Comparison of ENCODE assay signal across 19 mouse cellular contexts in genomic region chr14:8132789-8133188, GRCm38 (mm10). TPM values are rescaled to one million over a fixed set of nuclear protein-coding genes. Genes with fewer than 3 reads are reported as not detected.
DNase-seq lines count a peak whose midpoint lies in the region; ATAC-seq and TF ChIP-seq lines count a peak whose summit lies in the region.
"Had no signal": no experiment of that assay in that cellular context is flagged by ENCODE, and none has a peak within 500 bp of the region (broad histone marks: within the 10 kb centered on the region; RNA-seq: fewer than 3 reads in every experiment).

No protein-coding gene starts in this region.

- peaks cover 10% of the 10 kb centered on the region for H3K36me3 ChIP-seq in spleen, adult 2 months (ENCODE audit: control insufficient read depth, insufficient read depth, low read length)
- H3K36me3 ChIP-seq in macrophage (ENCODE audit: inconsistent target), result peaks cover 25% of the 10 kb centered on the region; the same call in 1 of the 2 replicates
- H3K36me3 ChIP-seq in midbrain, embryonic 13.5 days, result peaks cover 27% of the 10 kb centered on the region
- H3K36me3 ChIP-seq: forebrain, embryonic 10.5 days had no signal

- no peak for TF ChIP-seq POLR2A in spleen, adult 2 months (IDR thresholded peaks at IDR 0.05; ENCODE audit: low read depth, low read length)

- no peak overlapping the region for H3K4me2 ChIP-seq in midbrain, embryonic 13.5 days (replicated peaks)
- H3K4me2 ChIP-seq: embryonic facial prominence, embryonic 15.5 days; hindbrain, embryonic 14.5 days; midbrain, embryonic 15.5 days had no signal

- H3K4me1 ChIP-seq in spleen, adult 2 months (ENCODE audit: control insufficient read depth, insufficient read depth, insufficient read length), result peaks cover 14% of the 10 kb centered on the region; the same call in 1 of the 2 replicates
- H3K4me1 ChIP-seq in midbrain, embryonic 13.5 days (replicated peaks), result no peaks in the 10 kb centered on the region
- H3K4me1 ChIP-seq: forebrain, embryonic 10.5 days; midbrain, embryonic 15.5 days had no signal

- ATAC-seq in midbrain, embryonic 13.5 days, result no peak
- ATAC-seq in CD4-positive, CD25-positive, alpha-beta regulatory T cell, adult 4 months, result no peak
- ATAC-seq: midbrain, embryonic 15.5 days had no signal

- intact Hi-C loops in heart, postnatal 14 days (cut with DNase I), result no loop called here

- peak; percentile 89 for DNase-seq in heart, adult 11 months
- DNase-seq in heart, postnatal 14 days, result no peak
- peak in 1 of 2 experiments; percentile 12 for DNase-seq in spleen, adult 2 months (ENCODE audit: low read depth in 1 of 2, low spot score in 2 of 2)
- DNase-seq in spleen, postnatal 10 days (ENCODE audit: low spot score in 2 of 2), result no peak
- no peak for DNase-seq in heart, postnatal 4 days
- DNase-seq: adrenal gland, postnatal 25 days; cerebellum, postnatal 10 days; embryo, embryonic 11 days; gastrocnemius, postnatal 14 days; kidney, adult 11 months; kidney, postnatal 25 days; thymus, postnatal 36 days had no signal

- no peaks in the 10 kb centered on the region for H3K9me3 ChIP-seq in midbrain, embryonic 13.5 days
- H3K9me3 ChIP-seq: embryonic facial prominence, embryonic 15.5 days; forebrain, embryonic 10.5 days; midbrain, embryonic 15.5 days had no signal

- no peaks in the 10 kb centered on the region; the same call in 1 of the 2 replicates for H3K79me2 ChIP-seq in macrophage (ENCODE audit: inconsistent target)

- no peak for TF ChIP-seq CTCF in spleen, adult 2 months (IDR thresholded peaks at IDR 0.05; ENCODE audit: extremely low read depth, insufficient read depth, insufficient read length, insufficient replicate concordance)

- WGBS in spleen, adult 2 months, result 43% methylated on average over 8 of the region's 8 CpGs
- 24% methylated on average over 8 of the region's 8 CpGs for WGBS in macrophage (ENCODE audit: missing documents)
- 85% methylated on average over 8 of the region's 8 CpGs for WGBS in midbrain, embryonic 13.5 days

- H3K27me3 ChIP-seq in spleen, adult 2 months (ENCODE audit: control insufficient read depth, insufficient read depth, low read length), result no peaks in the 10 kb centered on the region
- H3K27me3 ChIP-seq in midbrain, embryonic 13.5 days, result no peaks in the 10 kb centered on the region
- H3K27me3 ChIP-seq: embryonic facial prominence, embryonic 15.5 days; midbrain, embryonic 15.5 days had no signal

- H3K27ac ChIP-seq in spleen, adult 2 months (ENCODE audit: insufficient read depth, low read length), result peak overlapping the region; percentile 62
- peak overlapping the region; percentile 80 for H3K27ac ChIP-seq in macrophage
- H3K27ac ChIP-seq in midbrain, embryonic 13.5 days, result no peak overlapping the region
- H3K27ac ChIP-seq: embryonic facial prominence, embryonic 15.5 days; forebrain, embryonic 10.5 days; hindbrain, embryonic 14.5 days; midbrain, embryonic 15.5 days had no signal

- no peak overlapping the region for H3K9ac ChIP-seq in midbrain, embryonic 13.5 days (replicated peaks)
- H3K9ac ChIP-seq: embryonic facial prominence, embryonic 15.5 days; hindbrain, embryonic 14.5 days; midbrain, embryonic 15.5 days had no signal

- H3K4me3 ChIP-seq in spleen, adult 2 months (ENCODE audit: extremely low read depth, insufficient read depth, insufficient read length), result no peak overlapping the region
- H3K4me3 ChIP-seq in macrophage (ENCODE audit: inconsistent target), result no peak overlapping the region
- no peak overlapping the region for H3K4me3 ChIP-seq in midbrain, embryonic 13.5 days (replicated peaks)
- H3K4me3 ChIP-seq: embryonic facial prominence, embryonic 15.5 days; forebrain, embryonic 10.5 days; midbrain, embryonic 15.5 days had no signal

RNA-seq across cellular contexts. Expression of gene Pxk, which starts 34.8 kb away (rescaled TPM):
- total RNA-seq in heart, postnatal 14 days (2021), result 10 to 100 TPM; 20.6 to 24.4 TPM
- 42.5 and 46.2 TPM in 2 replicates for polyA plus RNA-seq in spleen, adult 2 months (2012; rRNA removed)
- total RNA-seq in macrophage (2018; cell fraction: chromatin; rRNA removed), result 10 to 100 TPM; 37.6 to 96.2 (median 71.8) TPM
- total RNA-seq in macrophage (2018; cell fraction: cytosol; rRNA removed), result 10 to 100 TPM; 27.4 to 57.7 (median 40.3) TPM
- 10 to 100 TPM; 28.0 to 76.9 (median 53.0) TPM for total RNA-seq in macrophage (2018; cell fraction: nucleus; rRNA removed)
- 30.9 to 55.5 TPM (median 34.0 TPM) in 3 replicates for polyA plus RNA-seq in macrophage (2018)
- polyA plus RNA-seq in midbrain, embryonic 13.5 days (2015; fragmentation: Nextera tagmentation; extraction: Ambion mirVana), result 49.2 and 50.2 TPM in 2 replicates
- 10 to 100 TPM; 20.9 to 21.0 TPM for total RNA-seq in heart, postnatal 4 days (2021)
- polyA plus RNA-seq in CD4-positive, CD25-positive, alpha-beta regulatory T cell, adult 4 months (2017; shearing (Covaris generic)), result 10 to 100 TPM; 29.4 to 38.5 TPM

RNA-seq across cellular contexts. Expression of gene Pdhb, which starts 40.0 kb away (rescaled TPM):
- 100 to 1,000 TPM; 886 to 904 TPM for total RNA-seq in heart, postnatal 14 days (2021)
- 21.1 and 21.9 TPM in 2 replicates for polyA plus RNA-seq in spleen, adult 2 months (2012; rRNA removed)
- 100 to 1,000 TPM in 9 of 26 experiments, 10 to 100 TPM in 17; 30.8 to 128 (median 78.1) TPM for total RNA-seq in macrophage (2018; cell fraction: chromatin; rRNA removed)
- 10 to 100 TPM; 47.6 to 64.9 (median 58.0) TPM for total RNA-seq in macrophage (2018; cell fraction: cytosol; rRNA removed)
- total RNA-seq in macrophage (2018; cell fraction: nucleus; rRNA removed), result 100 to 1,000 TPM in 2 of 26 experiments, 10 to 100 TPM in 24; 28.5 to 109 (median 53.3) TPM
- 53.3 to 66.2 TPM (median 63.0 TPM) in 3 replicates for polyA plus RNA-seq in macrophage (2018)
- polyA plus RNA-seq in midbrain, embryonic 13.5 days (2015; fragmentation: Nextera tagmentation; extraction: Ambion mirVana), result 254 TPM in 2 replicates
- 100 to 1,000 TPM; 617 to 634 TPM for total RNA-seq in heart, postnatal 4 days (2021)
- 100 to 1,000 TPM; 139 to 163 TPM for polyA plus RNA-seq in CD4-positive, CD25-positive, alpha-beta regulatory T cell, adult 4 months (2017; shearing (Covaris generic))

RNA-seq across cellular contexts. Expression of gene Rpp14, which starts 52.6 kb away (rescaled TPM):
- total RNA-seq in heart, postnatal 14 days (2021), result 10 to 100 TPM; 25.5 to 28.5 TPM
- 3.0 and 4.7 TPM in 2 replicates for polyA plus RNA-seq in spleen, adult 2 months (2012; rRNA removed)
- total RNA-seq in macrophage (2018; cell fraction: chromatin; rRNA removed), result 10 to 100 TPM in 1 of 26 experiments, 1 to 10 TPM in 22, under 1 TPM in 3; 0.38 to 11.4 (median 3.0) TPM
- 10 to 100 TPM in 23 of 26 experiments, 1 to 10 TPM in 3; 7.6 to 22.7 (median 14.1) TPM for total RNA-seq in macrophage (2018; cell fraction: cytosol; rRNA removed)
- total RNA-seq in macrophage (2018; cell fraction: nucleus; rRNA removed), result 10 to 100 TPM in 4 of 26 experiments, 1 to 10 TPM in 22; 2.1 to 18.3 (median 5.1) TPM
- 13.0 to 22.4 TPM (median 17.1 TPM) in 3 replicates for polyA plus RNA-seq in macrophage (2018)
- polyA plus RNA-seq in midbrain, embryonic 13.5 days (2015; fragmentation: Nextera tagmentation; extraction: Ambion mirVana), result 47.9 and 52.4 TPM in 2 replicates
- 10 to 100 TPM; 21.9 to 22.3 TPM for total RNA-seq in heart, postnatal 4 days (2021)
- polyA plus RNA-seq in CD4-positive, CD25-positive, alpha-beta regulatory T cell, adult 4 months (2017; shearing (Covaris generic)), result 10 to 100 TPM; 36.6 to 42.7 TPM
